8 mouse cellular contexts compared by ENCODE assay signal in genomic region chr3:37655933-37656633, GRCm38 (mm10). TPM values are rescaled to one million over a fixed set of nuclear protein-coding genes. Genes with fewer than 3 reads are reported as not detected.
DNase-seq lines count a peak whose midpoint lies in the region; ATAC-seq and TF ChIP-seq lines count a peak whose summit lies in the region.

No protein-coding gene starts in this region.

- H3K27me3 ChIP-seq in heart, embryonic 16.5 days (ENCODE audit: control insufficient read depth, insufficient read depth, low read length), result no peaks in the 10 kb centered on the region
- H3K27me3 ChIP-seq in lung, embryonic 16.5 days (ENCODE audit: control insufficient read depth, insufficient read depth, low read depth, low read length), result no peaks in the 10 kb centered on the region; the same call in 1 of the 2 replicates
- H3K27me3 ChIP-seq in stomach, postnatal 0 days (ENCODE audit: control insufficient read depth, insufficient read depth, low read length), result no peaks in the 10 kb centered on the region

- no peak for ATAC-seq in heart, embryonic 16.5 days (replicated peaks; ENCODE audit: extremely low read depth, insufficient read depth, low FRiP score)
- no peak for ATAC-seq in lung, embryonic 16.5 days (ENCODE audit: low read depth)
- no peak for ATAC-seq in stomach, postnatal 0 days (ENCODE audit: low FRiP score, low TSS enrichment)

- H3K4me2 ChIP-seq in heart, embryonic 16.5 days (ENCODE audit: low read depth, low read length), result peak overlapping the region; percentile 61
- H3K4me2 ChIP-seq in lung, embryonic 16.5 days (ENCODE audit: low read depth, low read length), result peak overlapping the region; percentile 46
- H3K4me2 ChIP-seq in stomach, postnatal 0 days (replicated peaks; ENCODE audit: low read depth), result peak overlapping the region; percentile 25

- intact Hi-C loops in left cerebral cortex, postnatal 14 days (cut with DNase I), result no loop called here

- no peak overlapping the region for H3K27ac ChIP-seq in heart, embryonic 16.5 days (ENCODE audit: low read length)
- peak overlapping the region; percentile 47; the same call in 1 of the 2 replicates for H3K27ac ChIP-seq in lung, embryonic 16.5 days (ENCODE audit: low read length)
- no peak overlapping the region for H3K27ac ChIP-seq in stomach, postnatal 0 days (replicated peaks)

- H3K9ac ChIP-seq in heart, embryonic 16.5 days (ENCODE audit: low read length), result peak overlapping the region; percentile 31; the same call in 1 of the 2 replicates
- H3K9ac ChIP-seq in lung, embryonic 16.5 days (ENCODE audit: low read length), result peak overlapping the region; percentile 30; the same call in 1 of the 2 replicates
- H3K9ac ChIP-seq in stomach, postnatal 0 days (ENCODE audit: low read length), result no peak overlapping the region

- H3K9me3 ChIP-seq in heart, embryonic 16.5 days (replicated peaks; ENCODE audit: control insufficient read depth, low read length), result no peaks in the 10 kb centered on the region
- no peaks in the 10 kb centered on the region for H3K9me3 ChIP-seq in lung, embryonic 16.5 days (ENCODE audit: control insufficient read depth, low read length)
- H3K9me3 ChIP-seq in stomach, postnatal 0 days (ENCODE audit: control insufficient read depth, low read length), result no peaks in the 10 kb centered on the region

- DNase-seq in left cerebral cortex, postnatal 14 days (ENCODE audit: low spot score in 2 of 2), result peak; percentile 18 to 39
- DNase-seq in left cerebral cortex, adult 11 months (ENCODE audit: low spot score), result no peak
- peak; percentile 18 to 29 for DNase-seq in cerebellum, postnatal 4 days (ENCODE audit: low spot score in 2 of 2)
- no peak for DNase-seq in stomach, postnatal 0 days (ENCODE audit: low spot score)
- DNase-seq in gastrocnemius, adult 18-20 months (ENCODE audit: low spot score), result no peak
- DNase-seq in urinary bladder, postnatal 10 days (ENCODE audit: low spot score), result no peak

- peaks cover 20% of the 10 kb centered on the region for H3K4me1 ChIP-seq in heart, embryonic 16.5 days (ENCODE audit: control insufficient read depth, insufficient read depth, low read length)
- peaks cover 35% of the 10 kb centered on the region for H3K4me1 ChIP-seq in lung, embryonic 16.5 days (replicated peaks; ENCODE audit: control insufficient read depth, insufficient read depth, low read length)
- no peaks in the 10 kb centered on the region for H3K4me1 ChIP-seq in stomach, postnatal 0 days (replicated peaks; ENCODE audit: control insufficient read depth, insufficient read depth)

- no peaks in the 10 kb centered on the region for H3K36me3 ChIP-seq in heart, embryonic 16.5 days (ENCODE audit: control insufficient read depth, insufficient read depth)
- H3K36me3 ChIP-seq in lung, embryonic 16.5 days (ENCODE audit: control insufficient read depth, insufficient read depth, low read length), result no peaks in the 10 kb centered on the region
- H3K36me3 ChIP-seq in stomach, postnatal 0 days (ENCODE audit: control insufficient read depth, insufficient read depth, low read length), result no peaks in the 10 kb centered on the region

- peak overlapping the region; percentile 29 for H3K4me3 ChIP-seq in heart, embryonic 16.5 days (ENCODE audit: low read length)
- H3K4me3 ChIP-seq in lung, embryonic 16.5 days (ENCODE audit: low read length), result no peak overlapping the region
- H3K4me3 ChIP-seq in stomach, postnatal 0 days (ENCODE audit: low read depth, low read length), result no peak overlapping the region

- TF ChIP-seq EP300 in stomach, postnatal 0 days (optimal IDR thresholded peaks at IDR 0.05), result no peak

- 25% methylated on average over 20 of the region's 20 CpGs for WGBS in heart, embryonic 16.5 days
- 20% methylated on average over 20 of the region's 20 CpGs for WGBS in lung, embryonic 16.5 days
- 41% methylated on average over 20 of the region's 20 CpGs for WGBS in stomach, postnatal 0 days

- no peak for TF ChIP-seq CTCF in stomach, postnatal 0 days (IDR thresholded peaks at IDR 0.05; ENCODE audit: low read depth)

RNA-seq across cellular contexts. Expression of gene Spry1, which starts 16.3 kb away (rescaled TPM):
- 10 to 100 TPM; 13.4 to 14.9 TPM for total RNA-seq in left cerebral cortex, postnatal 14 days (2021)
- polyA plus RNA-seq in heart, embryonic 16.5 days (2015; fragmentation: Nextera tagmentation; extraction: Ambion mirVana), result 6.9 and 8.2 TPM in 2 replicates
- 17.9 and 18.9 TPM in 2 replicates for polyA plus RNA-seq in lung, embryonic 16.5 days (2015; fragmentation: Nextera tagmentation; extraction: Ambion mirVana)
- 9.4 and 14.1 TPM in 2 replicates for polyA plus RNA-seq in stomach, postnatal 0 days (2015; fragmentation: Nextera tagmentation; extraction: Ambion mirVana)
- total RNA-seq in gastrocnemius, adult 18-20 months (2021), result 10 to 100 TPM; 15.5 to 21.9 TPM

Comparison
In these comparisons a context has a peak if more than half of its experiments do, and no peak if none do; other contexts are left out.
1. DNase-seq: peak in left cerebral cortex, postnatal 14 days (2 of 2) and cerebellum, postnatal 4 days (2 of 2); none in left cerebral cortex, adult 11 months (single experiment), stomach, postnatal 0 days (single experiment), gastrocnemius, adult 18-20 months (single experiment) and urinary bladder, postnatal 10 days (single experiment).
2. Peak in every context shown above with its lines, with median percentiles within 50 percentile points of each other: H3K4me2 ChIP-seq.